8 mouse cellular contexts compared by ENCODE assay signal in the genomic region with DNA sequence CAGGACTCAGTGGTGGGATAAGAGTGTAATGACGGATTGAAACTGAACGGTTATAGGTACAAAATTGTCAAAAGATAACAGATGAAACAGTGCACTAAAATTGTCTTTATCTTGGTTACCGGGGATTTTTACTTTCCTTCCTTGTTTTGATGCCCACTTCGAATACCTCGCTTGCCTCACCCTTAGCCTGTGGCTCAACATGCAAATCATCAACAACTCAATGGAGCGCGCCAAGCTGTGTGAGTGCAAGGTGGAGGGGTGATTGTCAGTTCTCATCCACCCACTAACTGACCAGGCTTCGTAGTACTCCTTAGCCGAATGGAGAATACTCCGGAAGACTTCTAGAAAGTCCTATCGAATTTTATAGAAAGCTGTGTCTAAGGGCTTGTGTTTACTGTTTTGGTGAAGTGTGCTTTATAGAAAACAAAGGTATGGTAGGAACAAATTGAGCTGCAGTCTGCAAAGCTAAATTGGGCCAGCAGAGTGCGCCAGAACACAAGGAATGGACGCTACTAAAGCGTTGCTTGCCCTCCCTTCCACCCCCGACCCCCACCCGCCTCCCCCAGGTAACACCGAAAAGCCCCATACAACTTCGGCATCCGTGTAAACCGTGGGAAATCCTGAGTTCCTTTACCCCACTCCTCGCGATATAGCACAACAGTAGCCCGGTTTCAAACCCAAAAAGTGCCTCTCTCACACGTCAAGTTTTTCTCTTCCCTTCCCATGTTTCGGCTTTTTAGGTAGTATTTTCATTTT.
A peak's percentile ranks its signal among the peaks of the same experiment; 100 is the strongest.
DNase-seq lines count a peak whose midpoint lies in the region; ATAC-seq and TF ChIP-seq lines count a peak whose summit lies in the region.

No protein-coding gene starts in this region.

- no peaks in the 10 kb centered on the region for H3K27me3 ChIP-seq in heart, embryonic 10.5 days (ENCODE audit: insufficient read depth, poor library complexity, severe bottlenecking)
- H3K27me3 ChIP-seq in kidney, postnatal 0 days (ENCODE audit: insufficient read depth, low read length): no peaks in the 10 kb centered on the region
- no peaks in the 10 kb centered on the region for H3K27me3 ChIP-seq in lung, embryonic 16.5 days (ENCODE audit: control insufficient read depth, insufficient read depth, low read depth, low read length)

- WGBS in heart, embryonic 10.5 days: 23% methylated on average over 25 of the region's 25 CpGs
- 20% methylated on average over 25 of the region's 25 CpGs for WGBS in kidney, postnatal 0 days
- WGBS in lung, embryonic 16.5 days: 23% methylated on average over 25 of the region's 25 CpGs

- TF ChIP-seq CTCF in kidney, postnatal 0 days (IDR thresholded peaks at IDR 0.05; ENCODE audit: low read depth): peak; percentile 69

- no peak overlapping the region for H3K9ac ChIP-seq in ES-E14 (ENCODE audit: insufficient read depth, low read depth, low read length, poor library complexity, severe bottlenecking)
- H3K9ac ChIP-seq in kidney, postnatal 0 days (ENCODE audit: low read depth, low read length): 0 out of 2 replicates have a peak overlapping the region, but pooled peaks have one; percentile 37
- peak overlapping the region; percentile 42 for H3K9ac ChIP-seq in lung, embryonic 16.5 days (ENCODE audit: low read length)

- no peak overlapping the region for H3K27ac ChIP-seq in ES-E14 (ENCODE audit: insufficient read depth, low read depth, low read length, poor library complexity, severe bottlenecking)
- no peak overlapping the region; the same call in 1 of the 2 replicates for H3K27ac ChIP-seq in heart, embryonic 10.5 days
- H3K27ac ChIP-seq in kidney, postnatal 0 days: no peak overlapping the region
- no peak overlapping the region for H3K27ac ChIP-seq in lung, embryonic 16.5 days (ENCODE audit: low read length)

- ATAC-seq in kidney, postnatal 0 days (replicated peaks; ENCODE audit: low FRiP score, low read depth): peak; percentile 82
- ATAC-seq in lung, embryonic 16.5 days (ENCODE audit: low read depth): peak; percentile 43; the same call in 1 of the 2 replicates

- peaks cover 3 to 5% of the 10 kb centered on the region in 2 experiments; a peak in 2 of 4 replicates for H3K4me1 ChIP-seq in ES-E14 (ENCODE audit: control insufficient read depth in 2 of 2, insufficient read depth in 2 of 2, low read length in 2 of 2, poor library complexity in 1 of 2)
- H3K4me1 ChIP-seq in heart, embryonic 10.5 days: peaks cover 10% of the 10 kb centered on the region
- H3K4me1 ChIP-seq in kidney, postnatal 0 days (replicated peaks; ENCODE audit: insufficient read depth, low read length): no peaks in the 10 kb centered on the region; the same call in 1 of the 2 replicates
- no peaks in the 10 kb centered on the region for H3K4me1 ChIP-seq in lung, embryonic 16.5 days (replicated peaks; ENCODE audit: control insufficient read depth, insufficient read depth, low read length)

- H3K4me3 ChIP-seq in ES-E14 (ENCODE audit: insufficient read depth in 1 of 2, low read depth in 1 of 2, low read length in 2 of 2, poor library complexity in 1 of 2, severe bottlenecking in 1 of 2): no peak overlapping the region
- H3K4me3 ChIP-seq in heart, embryonic 10.5 days: peak overlapping the region; percentile 50
- peak overlapping the region; percentile 31 for H3K4me3 ChIP-seq in kidney, postnatal 0 days (replicated peaks; ENCODE audit: low read depth, low read length)
- H3K4me3 ChIP-seq in lung, embryonic 16.5 days (ENCODE audit: low read length): peak overlapping the region; percentile 42

- DNase-seq in 3T3-L1 (ENCODE audit: low read depth, low spot score): peak; percentile 61
- DNase-seq in ES-E14 (ENCODE audit: low read depth, low spot score): no peak
- peak; percentile 63 for DNase-seq in embryo, embryonic 9.5 days (ENCODE audit: extremely low spot score)
- DNase-seq in heart, embryonic 10.5 days (ENCODE audit: low spot score): no peak
- peak; percentile 40 for DNase-seq in kidney, postnatal 0 days (ENCODE audit: low spot score)
- DNase-seq in ovary, postnatal 36 days (ENCODE audit: low spot score): peak; percentile 60
- DNase-seq in thymus, postnatal 36 days: peak; percentile 77 to 84

- H3K36me3 ChIP-seq in ES-E14 (ENCODE audit: control insufficient read depth, insufficient read depth, low read length, poor library complexity, severe bottlenecking): no peaks in the 10 kb centered on the region
- H3K36me3 ChIP-seq in heart, embryonic 10.5 days: no peaks in the 10 kb centered on the region
- H3K36me3 ChIP-seq in kidney, postnatal 0 days (ENCODE audit: insufficient read depth, low read length): no peaks in the 10 kb centered on the region
- H3K36me3 ChIP-seq in lung, embryonic 16.5 days (ENCODE audit: control insufficient read depth, insufficient read depth, low read length): no peaks in the 10 kb centered on the region

- peak overlapping the region; percentile 51 for H3K4me2 ChIP-seq in kidney, postnatal 0 days (ENCODE audit: low read length)
- peak overlapping the region; percentile 67 for H3K4me2 ChIP-seq in lung, embryonic 16.5 days (ENCODE audit: low read depth, low read length)

- in situ Hi-C loops in ES-E14 (cut with MboI; ENCODE audit: low sequenced_read_pairs in 2 of 2, unreplicated experiment in 2 of 2): no loop called here

- no peaks in the 10 kb centered on the region for H3K9me3 ChIP-seq in ES-E14 (ENCODE audit: control insufficient read depth, insufficient read depth, low read depth, low read length)
- H3K9me3 ChIP-seq in heart, embryonic 10.5 days: no peaks in the 10 kb centered on the region
- no peaks in the 10 kb centered on the region for H3K9me3 ChIP-seq in kidney, postnatal 0 days (replicated peaks; ENCODE audit: low read length)
- no peaks in the 10 kb centered on the region for H3K9me3 ChIP-seq in lung, embryonic 16.5 days (ENCODE audit: control insufficient read depth, low read length)

TF ChIP-seq in ES-E14, 5 proteins besides CTCF, POLR2A, EP300 and RAD21:
- TF ChIP-seq MAFK (IDR thresholded peaks at IDR 0.05; ENCODE audit: insufficient read depth, low read depth, low read length) (no peak), ZC3H11A (IDR thresholded peaks at IDR 0.05; ENCODE audit: borderline replicate concordance, low read depth, low read length) (peak; percentile 62; the same call in 1 of the 2 replicates)

Comparison
In these comparisons a context has a peak if more than half of its experiments do, and no peak if none do; other contexts are left out.
1. DNase-seq: peak in 3T3-L1 (single experiment), embryo, embryonic 9.5 days (single experiment), kidney, postnatal 0 days (single experiment), ovary, postnatal 36 days (single experiment) and thymus, postnatal 36 days (2 of 2); none in ES-E14 (single experiment) and heart, embryonic 10.5 days (single experiment).
2. H3K4me3 ChIP-seq: peak in heart, embryonic 10.5 days (single experiment), kidney, postnatal 0 days (single experiment) and lung, embryonic 16.5 days (single experiment); none in ES-E14 (0 of 2).